Mouse (Mus musculus) lung, postnatal 4 days (tissue): Measurements from ENCODE around the gene Lgr5.

Experiments
- DNase-seq, 2 experiments: peaks; one replicate each; pipeline ENCODE4 v3.0.0; 2021

The Lgr5 gene

DNA sequence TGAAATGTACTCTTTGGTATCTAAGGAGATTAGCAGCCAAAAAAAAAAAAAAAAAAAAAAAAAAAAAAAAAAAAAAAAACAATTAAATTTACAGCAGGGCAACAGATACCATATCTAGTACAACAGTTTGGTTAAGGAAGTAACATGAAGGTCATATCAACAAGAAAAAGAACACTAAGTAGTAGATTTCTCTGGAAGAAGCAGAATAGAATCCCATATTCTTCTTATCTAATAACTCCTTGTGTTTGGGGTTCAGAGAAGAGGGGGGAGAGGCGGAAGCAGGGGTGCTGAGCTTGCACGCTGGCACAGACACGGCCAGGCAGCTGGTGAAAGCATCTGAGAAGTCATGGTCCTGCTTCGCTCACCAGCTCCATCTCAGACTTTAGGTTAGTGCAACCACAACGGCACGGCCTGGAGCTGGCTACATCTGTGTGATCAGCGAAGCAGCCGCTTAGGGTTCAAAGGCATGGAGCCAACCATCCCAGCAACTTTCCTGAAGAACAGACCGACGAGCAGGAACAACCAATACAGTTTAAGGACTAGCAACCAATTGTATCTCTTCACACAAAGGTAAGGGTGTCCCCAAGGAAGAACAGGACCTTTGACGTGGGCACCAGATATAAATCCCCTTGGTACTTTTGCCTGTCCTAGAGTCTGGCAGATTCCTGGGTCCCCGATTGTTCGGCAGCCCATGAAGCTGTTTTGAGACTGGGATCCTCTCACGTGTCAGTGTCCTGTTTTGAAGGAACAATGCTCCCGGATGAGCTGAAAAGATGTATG lies 17.7 kb downstream of the Lgr5 start, which contains the start of gene A930009A15Rik:
TSS of gene A930009A15Rik (plus strand) at position 275 of the 780 bp plus-strand sequence.
- DNase-seq = no peak

DNA sequence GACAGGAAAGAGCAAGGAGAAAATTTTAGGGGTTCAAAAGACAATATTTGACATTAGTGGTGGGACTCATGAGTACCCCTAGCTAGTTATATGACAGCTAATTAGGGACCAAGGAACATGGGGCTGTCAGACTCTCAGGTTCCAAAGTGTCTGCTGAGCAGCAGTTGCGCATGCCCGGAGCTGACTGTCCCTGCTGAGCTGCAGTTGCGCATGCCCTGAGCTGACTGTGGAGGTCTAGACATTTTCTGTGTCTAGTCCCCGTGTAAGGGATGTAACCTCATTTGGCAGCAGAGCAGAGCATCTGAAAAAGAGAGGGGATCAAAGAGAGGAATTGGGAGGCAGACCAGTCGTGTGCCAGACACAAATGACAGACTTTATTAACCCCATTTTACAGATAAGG lies 23.6 kb downstream of the Lgr5 start:
- DNase-seq = no peak

DNA sequence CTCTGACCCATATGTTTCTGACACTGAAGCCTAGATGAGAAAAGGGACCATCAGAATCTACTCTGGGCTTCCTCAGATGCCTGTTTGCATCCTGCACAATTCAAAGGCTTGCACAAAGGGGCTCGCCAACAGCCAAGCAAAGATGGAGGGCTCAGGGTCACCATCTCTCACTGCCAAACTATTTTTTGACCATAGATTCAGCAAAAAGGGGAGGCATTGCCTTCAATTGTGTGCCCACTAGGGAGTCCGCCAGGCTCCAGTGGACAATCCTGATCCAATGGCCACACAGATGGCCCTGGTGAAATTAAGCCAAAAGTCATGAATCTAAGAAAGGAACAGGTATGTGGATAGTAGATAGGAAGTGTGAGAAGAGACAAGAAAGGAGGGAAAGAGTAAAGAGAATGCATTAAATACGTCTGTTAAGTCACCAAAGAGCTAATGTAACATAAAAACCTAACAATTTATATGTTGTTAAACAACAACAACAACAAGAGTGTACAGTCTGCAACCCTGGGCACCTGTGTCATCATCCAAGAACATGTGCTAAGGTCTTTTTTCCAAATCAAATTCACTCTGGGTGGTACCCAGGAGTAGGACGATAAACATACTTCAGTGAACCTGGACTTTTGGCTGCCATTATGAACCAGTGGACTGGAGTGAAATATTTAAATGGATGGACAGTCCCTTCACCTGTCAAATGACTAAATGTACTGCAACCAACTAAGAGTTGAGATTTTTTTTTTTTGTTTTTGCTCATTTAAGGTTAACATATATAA lies 24.5 kb downstream of the Lgr5 start:
- no peak for DNase-seq

DNA sequence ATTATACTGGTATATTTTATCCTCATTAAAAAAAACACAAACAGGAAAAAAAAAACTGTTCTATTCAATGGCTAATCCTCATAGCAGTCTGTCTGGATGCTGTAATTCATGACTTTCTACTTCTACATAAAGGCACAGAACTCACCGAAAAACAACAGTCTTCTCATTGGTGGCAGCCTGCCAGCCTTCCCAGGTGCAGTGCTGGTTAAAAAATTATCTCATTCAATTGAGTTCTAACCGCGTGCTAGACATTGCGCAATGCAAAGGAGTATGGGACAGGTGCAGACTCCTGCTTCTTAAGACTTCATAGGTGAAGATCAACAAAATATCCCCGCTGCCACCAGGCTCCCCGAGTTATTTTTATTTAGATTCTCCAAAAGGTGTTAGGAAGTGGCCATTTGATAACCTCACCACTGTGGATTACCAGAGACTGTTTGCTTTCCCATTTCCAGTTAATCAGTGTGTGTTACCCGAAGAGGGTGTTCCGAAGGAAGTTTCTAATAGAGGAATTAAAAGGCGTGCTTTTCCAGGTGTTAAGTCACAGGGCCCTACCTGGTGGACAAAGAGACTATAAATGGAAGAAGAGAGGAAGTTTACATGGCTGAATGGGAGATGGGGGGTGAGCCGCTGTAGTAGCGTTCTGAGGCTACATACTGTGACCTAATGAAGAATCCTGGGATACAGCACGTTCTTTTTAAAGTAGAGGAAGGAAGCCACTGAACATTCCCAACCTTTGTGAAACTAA lies 26.3 kb downstream of the Lgr5 start:
- DNase-seq = peak in 1 of 2 experiments; percentile 5

DNA sequence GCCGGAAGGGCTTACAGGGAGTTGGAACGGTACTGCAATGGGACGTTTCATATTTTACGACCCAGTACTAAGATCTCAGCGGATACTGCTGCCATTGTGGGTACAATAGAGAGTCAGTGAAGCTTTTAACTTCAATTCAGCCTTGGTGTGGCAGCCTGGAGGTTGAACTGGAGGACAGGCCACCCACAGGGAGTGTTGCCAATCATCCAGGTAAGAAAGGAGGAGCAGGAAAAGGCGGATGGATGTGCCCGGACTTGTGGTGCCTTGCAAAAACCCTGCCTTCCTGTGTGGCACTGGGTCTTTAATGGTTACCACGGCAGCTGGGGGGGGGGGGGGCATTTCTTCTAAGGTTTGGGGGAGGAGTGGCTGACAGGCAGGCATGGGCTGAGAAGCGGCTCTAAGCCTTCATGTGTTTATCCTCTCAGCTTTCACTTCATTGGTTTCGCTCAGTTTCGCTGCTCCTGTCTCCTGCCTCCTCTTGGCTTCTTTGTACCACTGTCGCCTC lies 30.8 kb downstream of the Lgr5 start:
- DNase-seq = no peak

DNA sequence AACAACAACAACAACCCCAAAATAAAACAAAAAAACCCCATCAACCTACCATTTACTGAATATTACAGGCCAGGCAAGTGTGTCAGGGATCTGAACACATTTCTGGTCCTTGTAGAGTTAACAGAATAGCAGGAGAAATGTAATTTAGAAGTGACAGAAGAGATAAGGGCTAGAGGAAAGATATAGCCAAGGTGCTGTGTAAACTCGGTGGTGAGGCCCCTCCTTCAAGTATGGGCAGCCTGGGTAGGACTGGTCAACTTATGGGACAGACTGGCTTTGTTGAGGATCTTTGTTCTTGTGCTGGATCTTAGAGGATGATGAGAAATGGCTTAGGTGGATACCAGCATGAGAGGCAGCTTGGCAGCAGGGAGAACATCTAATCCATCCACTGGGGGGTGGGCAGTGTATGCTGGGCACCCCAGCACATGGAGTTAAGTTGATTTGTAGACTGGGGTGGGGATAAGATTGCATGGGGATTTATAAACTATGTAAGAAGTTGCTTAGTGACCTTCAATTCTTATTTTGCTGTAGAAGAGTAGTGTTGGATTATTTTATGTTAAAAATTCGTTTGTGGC lies 32.3 kb downstream of the Lgr5 start:
- no peak for DNase-seq

DNA sequence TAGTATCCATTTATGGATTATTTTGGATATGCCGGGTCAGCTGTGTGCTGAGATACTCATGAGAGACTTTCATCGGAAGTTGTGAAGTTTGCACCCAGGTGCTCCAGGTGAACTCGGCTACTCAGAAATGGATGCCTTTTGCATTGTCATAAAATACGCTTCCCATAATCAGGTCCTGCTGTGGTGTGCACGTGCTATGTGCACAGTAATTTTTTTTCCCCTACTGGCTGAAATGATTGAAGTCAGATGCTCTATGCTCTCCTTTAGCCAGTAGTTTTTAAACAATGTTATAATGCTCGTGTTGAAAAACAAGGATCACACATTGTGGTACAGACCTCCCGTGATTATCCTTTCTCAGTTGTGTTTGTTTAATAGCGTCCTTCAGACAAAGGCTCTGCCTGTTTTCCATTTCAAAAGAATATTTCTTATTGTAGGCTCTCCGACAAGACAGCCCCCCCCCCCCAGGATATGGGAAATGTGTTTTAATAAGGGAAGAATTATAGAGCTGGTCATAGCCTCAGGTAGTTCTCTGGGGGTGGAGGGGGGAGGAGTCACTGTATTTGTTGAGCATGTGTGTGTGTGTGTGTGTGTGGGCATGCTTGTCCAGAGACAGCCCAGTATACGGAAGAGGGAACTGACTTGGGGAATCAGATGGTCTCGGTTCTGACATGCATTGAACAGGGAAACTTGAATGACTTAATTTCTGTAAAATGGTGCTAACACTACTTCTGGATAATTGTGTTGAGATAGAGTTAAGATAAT lies 34.0 kb downstream of the Lgr5 start:
- DNase-seq = no peak

DNA sequence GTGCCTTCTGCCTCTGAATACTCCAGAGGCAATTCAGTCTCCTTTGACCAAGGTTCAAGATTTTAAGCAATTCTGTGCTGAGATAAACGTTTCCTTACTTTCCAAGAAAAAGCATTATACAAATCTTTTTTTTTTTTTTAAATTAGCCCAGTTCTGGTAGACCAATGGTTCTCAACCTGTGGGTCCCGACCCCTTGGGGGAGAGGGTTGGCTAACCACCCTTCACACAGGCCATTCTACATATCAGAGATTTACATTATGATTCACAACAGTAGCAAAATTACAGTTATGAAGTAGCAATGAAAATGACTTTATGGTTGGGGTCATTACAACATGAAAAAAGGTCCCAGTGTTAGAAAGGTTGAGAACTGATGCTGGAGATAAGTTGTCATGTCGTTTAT lies 36.5 kb downstream of the Lgr5 start:
- DNase-seq = no peak

DNA sequence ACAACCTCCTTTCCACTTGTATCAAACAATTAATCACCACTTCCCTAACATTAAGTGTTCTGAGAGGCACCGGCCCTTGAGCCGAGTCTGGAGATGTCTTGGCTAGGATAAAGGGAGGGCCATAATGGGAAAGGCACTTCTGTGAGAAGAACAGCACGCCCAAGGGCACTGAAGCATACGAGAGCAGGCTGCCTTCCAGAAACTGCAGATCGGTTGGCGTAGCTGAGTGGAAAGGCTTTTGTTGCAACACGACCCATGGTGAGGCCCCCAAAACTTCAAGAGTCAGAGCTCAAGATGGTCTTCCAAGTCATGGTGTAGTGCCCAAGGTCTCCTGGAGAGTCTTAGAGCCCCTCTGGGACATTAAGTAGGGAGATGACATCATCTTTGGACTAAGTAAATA lies 37.3 kb downstream of the Lgr5 start:
- DNase-seq = no peak

DNA sequence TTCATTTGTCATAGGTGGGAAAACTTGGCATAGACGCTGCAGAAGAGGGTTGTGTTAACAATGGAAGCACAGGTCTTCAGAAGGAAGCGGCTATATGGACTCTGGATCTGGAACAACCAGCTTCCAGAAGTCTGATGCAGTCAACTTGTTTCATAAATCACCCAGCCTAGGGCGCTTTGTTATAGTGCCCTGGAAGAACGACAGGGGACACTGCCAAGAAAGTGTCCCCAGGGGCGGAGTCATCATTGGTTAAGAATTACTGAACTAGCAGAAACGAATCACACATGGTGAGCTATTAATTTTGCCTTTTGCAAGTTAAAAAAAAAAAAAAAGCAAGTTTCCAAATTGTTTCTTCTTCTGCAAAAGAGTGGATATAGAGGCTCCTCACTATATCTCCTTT lies 44.7 kb downstream of the Lgr5 start:
- DNase-seq = no peak

DNA sequence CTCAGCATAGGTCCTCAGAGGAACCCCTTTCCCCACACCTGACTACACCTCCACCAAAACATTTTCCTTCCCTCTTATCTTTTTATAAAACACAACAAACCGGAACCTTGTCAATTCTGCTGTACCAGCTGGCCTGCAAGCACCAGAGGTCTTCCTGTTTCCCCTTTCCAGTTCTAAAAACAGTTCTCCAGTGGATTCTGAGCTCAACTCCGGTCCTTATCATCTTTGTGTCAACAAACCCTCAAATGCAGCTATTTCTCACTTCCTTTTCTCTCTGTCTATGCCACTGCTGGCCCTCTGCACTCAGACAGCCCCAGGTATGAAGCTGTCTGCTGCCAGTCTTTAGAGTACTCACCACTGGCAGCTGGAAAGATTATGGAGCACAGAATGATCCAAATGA lies 56.8 kb downstream of the Lgr5 start:
- no peak for DNase-seq

DNA sequence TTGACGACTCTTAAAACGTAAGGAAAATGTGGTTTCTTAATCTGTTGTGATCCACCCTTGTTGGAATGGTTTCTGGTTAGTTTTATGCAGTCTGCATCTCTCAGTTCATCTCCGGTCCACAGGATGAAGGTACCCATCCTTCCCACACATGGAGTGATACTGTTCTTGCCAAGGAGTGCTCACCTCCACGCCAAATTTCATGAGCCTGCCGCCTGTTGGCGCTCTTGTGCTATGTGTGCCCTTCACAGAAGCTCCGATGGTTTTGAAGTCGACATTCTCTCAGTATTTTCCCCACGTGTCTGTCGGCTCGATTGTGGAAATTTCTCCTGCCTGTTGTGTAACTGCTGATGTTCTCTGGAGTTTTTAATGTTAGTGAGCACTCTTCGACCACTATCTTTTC lies 57.8 kb downstream of the Lgr5 start:
- no peak for DNase-seq

DNA sequence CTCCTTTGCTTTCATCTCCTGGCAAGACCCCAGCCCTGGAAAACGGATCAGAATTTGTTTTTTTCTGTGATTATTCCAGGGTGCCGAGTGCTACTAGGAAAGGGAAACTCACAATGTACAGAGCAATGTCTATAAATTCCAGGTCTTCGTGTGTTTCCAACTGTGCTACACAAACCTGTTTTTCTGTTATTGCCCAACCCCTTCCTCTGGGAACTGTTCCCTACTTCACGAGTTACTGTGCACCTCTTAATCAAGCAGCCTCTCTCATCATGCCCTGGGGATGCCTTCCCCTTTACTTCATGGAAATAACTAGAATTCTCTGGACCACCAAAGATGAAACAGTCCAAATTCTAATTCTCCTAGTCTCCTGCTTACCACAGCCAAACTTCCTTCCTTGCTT lies 58.7 kb downstream of the Lgr5 start:
- DNase-seq = no peak

DNA sequence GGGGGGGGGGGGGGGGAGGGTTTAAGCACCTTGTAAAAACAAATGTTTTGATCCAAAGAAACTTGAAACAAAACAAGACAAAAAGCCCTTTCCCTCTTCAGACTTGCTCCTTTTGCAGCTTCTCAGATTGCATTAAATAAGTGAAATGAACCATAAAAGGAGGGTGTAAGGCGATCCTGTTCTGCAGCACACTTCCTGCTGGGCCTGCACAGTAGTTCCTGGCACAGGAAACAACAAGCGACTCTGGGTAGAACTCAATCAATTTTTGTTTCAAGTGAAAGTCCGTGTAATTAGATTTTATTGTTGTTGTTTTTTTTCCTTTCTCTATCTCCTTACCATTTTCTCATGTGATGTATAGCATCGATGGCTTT lies 66.5 kb downstream of the Lgr5 start:
- no peak for DNase-seq

DNA sequence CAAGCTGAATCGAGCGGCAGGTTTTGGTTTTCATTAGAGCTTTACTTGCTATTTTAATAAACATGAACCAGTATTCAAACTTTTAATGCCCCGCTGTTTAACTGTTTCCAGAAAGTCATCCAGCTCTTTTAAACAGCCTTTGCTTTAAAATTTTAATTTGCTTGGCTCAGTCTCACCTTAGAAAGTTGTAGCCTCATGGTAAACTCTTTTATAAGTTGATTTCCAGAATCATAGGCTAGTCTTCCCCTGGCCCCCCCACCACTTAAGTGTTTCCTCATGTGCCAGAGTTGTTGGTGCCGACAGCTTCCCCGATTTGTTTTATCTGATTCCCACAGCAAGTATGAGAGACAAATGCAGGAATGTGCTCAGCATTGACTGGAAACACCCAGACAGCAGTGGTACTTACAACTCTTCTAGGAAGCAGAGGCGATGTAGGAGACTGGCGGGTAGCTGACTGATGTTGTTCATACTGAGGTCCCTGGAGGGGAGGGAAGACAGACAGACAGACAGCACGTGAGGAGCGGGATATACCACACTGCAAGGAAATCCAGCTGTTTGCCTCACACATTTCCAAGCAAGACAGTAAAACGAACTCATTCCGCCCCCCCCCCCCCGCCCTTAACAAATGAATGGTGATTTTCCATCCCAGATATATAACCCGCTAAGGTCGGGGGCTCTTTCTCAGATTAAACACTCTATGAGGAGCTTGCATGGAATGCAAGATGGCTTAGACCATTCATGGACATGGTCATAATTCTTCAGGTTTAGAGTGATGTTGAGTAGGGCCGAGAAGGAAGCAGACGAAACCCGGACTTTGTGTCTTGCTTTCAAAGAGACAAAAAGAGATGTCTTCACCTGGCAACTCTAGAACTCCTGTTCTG lies 67.1 kb downstream of the Lgr5 start:
- no peak for DNase-seq

DNA sequence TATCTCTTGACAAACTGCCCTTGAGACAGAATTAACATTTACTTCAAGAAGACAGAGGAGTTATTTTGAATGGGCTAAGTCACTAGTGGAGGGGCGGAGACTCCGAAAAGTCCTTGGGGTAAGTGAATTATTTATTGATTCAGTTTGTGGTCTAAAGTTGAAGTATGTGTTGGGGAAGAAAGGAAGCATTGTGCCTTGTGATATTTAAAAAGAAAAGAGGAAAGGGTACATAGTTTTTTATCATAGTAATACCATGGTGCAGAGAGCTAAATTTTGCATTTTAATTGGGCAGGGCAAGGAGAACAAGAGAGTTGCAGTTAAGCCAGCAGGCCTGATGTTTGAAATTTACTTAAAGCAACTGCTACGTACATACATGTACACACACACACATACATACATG lies 68.7 kb downstream of the Lgr5 start:
- DNase-seq = no peak

DNA sequence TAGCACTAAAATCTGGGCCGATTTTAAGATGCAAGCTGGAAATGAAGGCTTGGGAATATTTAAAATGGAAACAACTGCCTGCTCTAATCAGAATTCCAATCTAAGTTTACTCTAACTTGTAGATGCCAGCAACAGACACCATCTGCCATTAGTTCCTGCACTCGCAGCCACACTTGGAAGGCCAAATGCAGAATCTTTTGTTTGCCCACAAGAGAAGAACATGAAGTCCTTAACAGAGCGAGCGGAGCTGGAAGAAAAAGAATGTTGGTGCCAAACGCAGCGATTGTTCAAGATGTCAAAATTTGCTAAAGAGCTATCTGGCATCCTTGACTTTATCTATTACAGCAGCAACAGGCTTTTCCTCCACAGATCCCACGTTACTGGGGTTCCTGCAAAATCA lies 72.1 kb downstream of the Lgr5 start:
- DNase-seq = no peak

DNA sequence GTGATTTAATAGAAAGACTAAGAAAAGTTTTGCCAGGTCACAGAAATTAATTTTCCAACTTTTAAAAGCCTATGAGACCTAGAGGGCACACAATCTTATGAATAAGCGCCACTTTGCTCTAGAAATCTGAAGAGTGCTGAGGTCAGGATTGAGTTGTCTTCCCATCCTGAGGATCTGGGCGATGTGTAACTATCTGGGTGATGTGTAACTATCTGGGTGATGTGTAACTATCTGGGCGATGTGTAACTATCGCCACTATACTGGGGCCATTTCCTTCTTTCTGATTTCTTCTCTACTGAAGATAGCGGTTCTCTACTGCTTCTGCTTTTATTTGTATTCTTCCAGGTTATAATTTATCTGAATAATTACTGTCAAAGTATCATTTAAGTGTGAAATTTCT lies 76.6 kb downstream of the Lgr5 start:
- DNase-seq = no peak

DNA sequence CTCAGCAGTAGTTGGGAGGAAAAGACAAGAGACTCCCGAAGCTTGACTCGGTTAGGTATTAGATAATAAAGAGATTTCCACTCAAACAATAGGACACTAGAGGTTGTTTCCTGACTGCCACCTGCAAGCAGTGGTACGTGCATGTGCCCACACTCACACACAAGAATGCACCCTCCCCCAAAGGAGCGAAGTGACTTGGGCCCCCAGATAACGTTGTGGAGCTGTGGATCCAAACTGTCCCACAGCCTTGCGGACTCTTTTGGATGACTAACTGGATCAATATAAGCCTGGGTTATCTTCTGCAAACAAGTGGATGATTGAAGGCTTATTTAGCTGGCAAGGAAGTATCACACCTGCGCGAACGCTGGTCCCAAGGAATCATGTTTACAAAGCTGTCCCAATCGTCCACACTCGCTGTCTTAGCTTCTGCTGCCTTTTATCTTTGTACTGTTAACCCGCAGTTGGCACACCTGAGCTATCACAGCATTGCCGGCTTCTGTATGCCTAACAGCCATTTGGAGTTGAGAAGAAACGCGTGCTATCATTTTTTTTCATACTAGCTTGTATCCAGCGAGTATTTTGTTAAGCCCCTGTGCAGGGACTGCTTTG lies 81.8 kb downstream of the Lgr5 start:
- DNase-seq = no peak

DNA sequence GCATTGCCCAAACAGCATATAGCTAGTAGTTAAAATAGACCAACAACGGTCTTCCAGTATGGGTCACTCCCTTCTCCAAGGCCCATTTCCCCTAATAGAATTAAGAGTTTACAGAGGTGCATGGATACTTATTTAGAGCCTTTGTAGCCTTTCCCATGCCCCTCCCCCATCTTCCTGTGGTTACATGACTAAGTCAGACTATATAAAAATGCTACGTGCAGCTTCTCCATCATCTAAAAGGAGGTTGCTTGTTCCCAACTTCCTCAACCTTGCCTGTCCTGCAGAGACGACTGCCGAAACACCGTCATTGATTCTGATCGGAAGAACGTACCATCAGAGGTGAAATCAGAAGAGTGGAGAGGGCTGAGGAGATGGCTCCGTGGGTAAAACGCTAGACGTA lies 82.4 kb downstream of the Lgr5 start:
- DNase-seq = no peak

DNA sequence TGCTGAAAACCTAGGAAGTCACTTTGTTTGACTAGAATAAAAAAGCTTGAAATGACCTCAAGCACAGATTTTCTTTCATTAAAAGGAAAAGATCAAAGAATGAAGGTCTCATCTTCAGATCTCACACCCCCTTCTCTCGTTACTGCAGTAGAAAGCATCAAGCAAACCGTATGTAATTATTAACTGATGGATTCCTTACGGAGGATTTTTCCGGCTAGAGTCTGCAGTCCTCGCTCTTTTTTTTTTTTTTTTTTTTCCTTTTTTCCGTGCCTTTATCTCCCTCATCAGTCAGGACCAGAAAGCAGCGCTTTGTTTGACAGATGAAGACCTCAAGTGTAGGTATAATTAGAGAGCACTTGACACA lies 93.8 kb downstream of the Lgr5 start:
- no peak for DNase-seq
